Comparison of ENCODE assay signal across 25 mouse cellular contexts in genomic region chr10:19184886-19185285, GRCm38 (mm10).
DNase-seq lines count a peak whose midpoint lies in the region; ATAC-seq lines count a peak whose summit lies in the region.
"Had no signal": no experiment of that assay in that cellular context is flagged by ENCODE, and none has a peak within 500 bp of the region (broad histone marks: within the 10 kb centered on the region; RNA-seq: fewer than 3 reads in every experiment).

No protein-coding gene starts in this region.

- H3K36me3 ChIP-seq in liver, embryonic 11.5 days (ENCODE audit: control insufficient read depth, insufficient read depth, low read length) = no peaks in the 10 kb centered on the region
- no peaks in the 10 kb centered on the region for H3K36me3 ChIP-seq in hindbrain, embryonic 10.5 days
- H3K36me3 ChIP-seq: embryonic facial prominence, embryonic 13.5 days; forebrain, embryonic 15.5 days; heart, embryonic 12.5 days; hindbrain, embryonic 12.5 days had no signal

- no peaks in the 10 kb centered on the region for H3K9me3 ChIP-seq in liver, embryonic 11.5 days (ENCODE audit: control insufficient read depth, low read length)
- H3K9me3 ChIP-seq in hindbrain, embryonic 10.5 days = no peaks in the 10 kb centered on the region
- H3K9me3 ChIP-seq: forebrain, embryonic 15.5 days; heart, embryonic 12.5 days; hindbrain, embryonic 12.5 days had no signal

- H3K4me3 ChIP-seq in liver, embryonic 11.5 days (ENCODE audit: low read depth, low read length) = no peak overlapping the region
- H3K4me3 ChIP-seq in hindbrain, embryonic 10.5 days = no peak overlapping the region
- H3K4me3 ChIP-seq: erythroblast, embryonic 14.5 days; hindbrain, embryonic 12.5 days had no signal

- H3K9ac ChIP-seq in liver, embryonic 11.5 days (ENCODE audit: low read depth, low read length) = no peak overlapping the region
- H3K9ac ChIP-seq: forebrain, embryonic 15.5 days; heart, embryonic 12.5 days had no signal

- no peaks in the 10 kb centered on the region; the same call in 1 of the 2 replicates for H3K27me3 ChIP-seq in liver, embryonic 11.5 days (replicated peaks; ENCODE audit: control insufficient read depth, insufficient read depth, low read length)
- H3K27me3 ChIP-seq in hindbrain, embryonic 10.5 days (ENCODE audit: insufficient read depth, poor library complexity, severe bottlenecking) = peaks cover 22% of the 10 kb centered on the region

- WGBS in liver, embryonic 11.5 days = 88% methylated on average over 7 of the region's 7 CpGs
- WGBS in hindbrain, embryonic 10.5 days = 93% methylated on average over 7 of the region's 7 CpGs

- no peak overlapping the region for H3K27ac ChIP-seq in liver, embryonic 11.5 days (ENCODE audit: low read depth, low read length)
- H3K27ac ChIP-seq in hindbrain, embryonic 10.5 days = no peak overlapping the region
- H3K27ac ChIP-seq: embryonic facial prominence, embryonic 13.5 days; forebrain, embryonic 15.5 days; hindbrain, embryonic 12.5 days; stomach, postnatal 0 days had no signal

- no peak for ATAC-seq in liver, embryonic 11.5 days (replicated peaks; ENCODE audit: low FRiP score)
- ATAC-seq: midbrain, embryonic 16.5 days had no signal

- no peak overlapping the region for H3K4me2 ChIP-seq in liver, embryonic 11.5 days

- DNase-seq in CD4-positive helper T cell, adult 2 months (ENCODE audit: low read depth, low spot score) = peak; percentile 91
- DNase-seq in CD8-positive naive resting alpha-beta T cell, adult 2 months (ENCODE audit: low read depth in 2 of 2, low spot score in 2 of 2) = peak; percentile 83
- DNase-seq in naive thymus-derived CD4-positive, alpha-beta T cell, adult 2 months (ENCODE audit: low read depth) = peak; percentile 94
- DNase-seq in thymus, postnatal 14 days = peak; percentile 66
- DNase-seq in liver, embryonic 11.5 days (ENCODE audit: low spot score) = no peak
- no peak for DNase-seq in adrenal gland, adult 8-10 months
- DNase-seq in hindbrain, embryonic 10.5 days (ENCODE audit: low spot score) = no peak
- DNase-seq: adrenal gland, adult 2 months; cerebellum, adult 2 months; cerebellum, postnatal 36 days; embryo, embryonic 11 days; gastrocnemius, postnatal 14 days; heart, adult 18-20 months; heart, postnatal 14 days; kidney, adult 8-10 months; kidney, postnatal 10 days; liver, postnatal 0 days; right cerebral cortex, postnatal 25 days had no signal

- H3K4me1 ChIP-seq in liver, embryonic 11.5 days (replicated peaks; ENCODE audit: control insufficient read depth, insufficient read depth, low read length) = no peaks in the 10 kb centered on the region
- peaks cover 9% of the 10 kb centered on the region; the same call in 1 of the 2 replicates for H3K4me1 ChIP-seq in hindbrain, embryonic 10.5 days (replicated peaks)

Comparison
In these comparisons a context has a peak if more than half of its experiments do, and no peak if none do; other contexts are left out.
1. DNase-seq: peak in CD4-positive helper T cell, adult 2 months (single experiment), CD8-positive naive resting alpha-beta T cell, adult 2 months (2 of 2), naive thymus-derived CD4-positive, alpha-beta T cell, adult 2 months (single experiment) and thymus, postnatal 14 days (single experiment); none in liver, embryonic 11.5 days (single experiment), adrenal gland, adult 8-10 months (single experiment) and hindbrain, embryonic 10.5 days (single experiment).